Mouse (Mus musculus) cerebellum, adult 2 months (tissue): ENCODE data around the gene Lkaaear1.

Experiments
- CTCF ChIP-seq: fragments of 200-500 bp; IDR thresholded peaks from 2 replicates; pipeline ENCODE4 v1.5.1; 2011; ENCODE audit warnings: low read depth, mild to moderate bottlenecking, control low read depth, low read length, moderate library complexity, borderline replicate concordance; ENCODE audit not compliant: insufficient read depth
- POLR2A ChIP-seq: fragments of 200-500 bp; IDR thresholded peaks from 2 replicates; pipeline ENCODE4 v1.6.1; 2011; ENCODE audit warnings: low read length, control low read depth, borderline replicate concordance; ENCODE audit not compliant: insufficient read depth

GRCm38 (mm10) chr2:181683381-181683780 is 14.9 kb downstream of the Lkaaear1 start:
- TF ChIP-seq CTCF, result no peak
- no peak for TF ChIP-seq POLR2A
